13 mouse cellular contexts compared by ENCODE assay signal in genomic region chr9:40384781-40385180, GRCm38 (mm10).
"Had no signal": no experiment of that assay in that cellular context is flagged by ENCODE, and none has a peak within 500 bp of the region (broad histone marks: within the 10 kb centered on the region; RNA-seq: fewer than 3 reads in every experiment).

No protein-coding gene starts in this region.

- DNase-seq: kidney, adult 8-10 months; layer of hippocampus, adult 9-11 months; layer of hippocampus, postnatal 36 days; liver, embryonic 13.5 days; lung, adult 2 months; lung, postnatal 14 days; lung, postnatal 4 days; midbrain, embryonic 14.5 days; thymus, adult 18-20 months; thymus, postnatal 36 days had no signal

- H3K4me3 ChIP-seq: layer of hippocampus, adult 2 months; left cerebral cortex, adult 2 months; liver, embryonic 13.5 days had no signal

- H3K27me3 ChIP-seq: liver, embryonic 13.5 days had no signal

- H3K27ac ChIP-seq: kidney, postnatal 0 days; layer of hippocampus, adult 2 months; left cerebral cortex, adult 2 months; liver, embryonic 13.5 days had no signal
